Mouse (Mus musculus): Measurements from ENCODE around the gene Olfr1383. TPM values are rescaled to one million over a fixed set of nuclear protein-coding genes. Genes with fewer than 3 reads are reported as not detected.
"Not testable (repeated sequence)": the region's sequence is repeated elsewhere in the genome, so short reads cannot be mapped to it uniquely, and the experiment has no call there.

The Olfr1383 gene
- polyA plus RNA-seq (2016; fragmentation: Nextera tagmentation; extraction: Ambion mirVana) = not detected in 2 replicates

GRCm38 (mm10) chr11:49519348-49519747 is at the start of gene Olfr1383:
Olfr1383 (plus strand) TSS chr11:49519648.
- no peak within 1 kb of the TSS for H3K4me3 ChIP-seq (replicated peaks)
- no peak within 1 kb of the TSS for H3K9ac ChIP-seq
- H3K27ac ChIP-seq = no peak within 1 kb of the TSS
- no peaks in the 10 kb centered on the region for H3K36me3 ChIP-seq (replicated peaks)
- no peaks in the 10 kb centered on the region for H3K9me3 ChIP-seq
- no peaks in the 10 kb centered on the region for H3K4me1 ChIP-seq
- no peak within 1 kb of the TSS for H3K4me2 ChIP-seq
- H3K27me3 ChIP-seq = no peaks in the 10 kb centered on the region
- no peak for ATAC-seq (ENCODE audit: low FRiP score)

- H3K4me3 ChIP-seq (replicated peaks) = no peak overlapping the region
- H3K4me2 ChIP-seq = no peak overlapping the region
- no peak overlapping the region for H3K27ac ChIP-seq
- no peaks in the 10 kb centered on the region for H3K27me3 ChIP-seq
- H3K9me3 ChIP-seq = no peaks in the 10 kb centered on the region
- WGBS = 71% methylated on average over 4 of the region's 4 CpGs
- H3K36me3 ChIP-seq (replicated peaks) = no peaks in the 10 kb centered on the region
- no peaks in the 10 kb centered on the region for H3K4me1 ChIP-seq
- H3K9ac ChIP-seq = no peak overlapping the region
- ATAC-seq (ENCODE audit: low FRiP score) = no peak
Observed at GRCm38 (mm10) chr11:49485973-49486372, 33.5 kb upstream of the Olfr1383 start.

DNA sequence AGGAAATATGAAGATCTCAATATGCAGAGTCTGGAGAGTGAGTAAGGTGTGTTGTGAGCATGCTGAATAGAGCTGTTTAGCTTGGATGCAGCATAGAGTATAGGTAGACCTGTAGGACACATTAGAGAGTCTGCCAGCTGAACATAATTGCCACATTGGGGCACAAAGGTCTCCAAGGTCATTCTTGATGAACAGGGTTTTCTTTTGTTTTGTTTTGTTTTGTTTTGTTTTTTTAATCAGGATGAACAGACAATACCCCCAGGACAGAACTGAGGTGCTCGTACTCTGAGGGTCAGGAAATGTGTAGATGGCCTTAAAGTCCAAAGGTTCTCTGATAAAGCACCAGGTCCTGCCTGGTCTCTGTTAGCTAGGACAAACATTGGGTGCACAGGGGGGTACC is 30.7 kb upstream of the Olfr1383 start, which contains the start of gene Olfr1385:
Olfr1385 (plus strand) TSS at position 301 of the 400 bp plus-strand sequence.
- H3K4me1 ChIP-seq; H3K9ac ChIP-seq; H3K27me3 ChIP-seq; H3K9me3 ChIP-seq; ATAC-seq (ENCODE audit: low FRiP score); H3K4me3 ChIP-seq (replicated peaks); H3K4me2 ChIP-seq; H3K27ac ChIP-seq; H3K36me3 ChIP-seq (replicated peaks): not testable (repeated sequence)
- 72% methylated on average over 1 of the region's 1 CpGs for WGBS

DNA sequence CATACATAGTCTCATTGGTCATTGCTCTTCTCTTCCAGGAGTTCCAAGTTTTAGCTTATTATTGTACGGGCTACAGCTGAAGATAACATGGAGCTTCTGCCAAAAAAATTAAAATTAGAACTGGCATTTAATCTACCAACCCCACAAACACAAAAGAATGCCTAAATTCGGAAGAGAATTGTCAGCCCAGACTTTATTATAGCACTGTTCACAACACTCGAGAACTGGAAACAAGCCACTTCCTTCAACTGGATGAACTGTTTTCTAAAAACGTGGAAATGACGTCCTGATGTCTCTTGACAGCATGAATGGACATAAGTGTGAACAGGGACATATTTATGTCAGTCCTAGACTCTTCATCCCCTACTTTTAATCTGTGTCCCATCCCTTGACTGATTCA is 1.4 kb upstream of the Olfr1383 start:
- Histone ChIP-seq H3K4me1 (no peaks in the 10 kb centered on the region), H3K27ac (no peak overlapping the region), H3K9ac (no peak overlapping the region), H3K36me3 (replicated peaks) (no peaks in the 10 kb centered on the region), H3K4me2 (no peak overlapping the region), H3K9me3 (no peaks in the 10 kb centered on the region), H3K4me3 (replicated peaks) (no peak overlapping the region), H3K27me3 (no peaks in the 10 kb centered on the region)
- ATAC-seq (ENCODE audit: low FRiP score) = no peak
- WGBS = 84% methylated on average over 5 of the region's 5 CpGs

DNA sequence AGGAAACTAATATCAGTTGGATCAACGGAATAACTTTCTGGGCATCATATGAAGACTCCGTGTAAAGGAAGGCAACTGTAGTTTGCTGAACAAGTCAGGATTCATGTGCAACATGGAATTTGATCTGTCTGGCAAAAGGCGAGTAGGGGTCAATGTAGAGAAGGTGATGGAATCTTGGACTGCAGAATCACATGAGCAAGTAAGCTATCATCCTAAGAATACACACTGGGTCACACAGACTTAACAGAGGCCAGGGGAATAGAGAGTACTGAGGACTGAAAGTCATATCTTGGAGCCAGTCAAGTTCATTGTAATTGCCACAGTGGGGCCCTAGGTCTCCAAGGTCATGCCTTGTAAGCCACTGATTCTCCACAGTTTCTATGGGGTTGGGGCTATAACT is 8.5 kb downstream of the Olfr1383 start, which contains the start of gene Olfr1382:
Olfr1382 (plus strand) TSS at position 301 of the 400 bp plus-strand sequence.
- no peak for ATAC-seq (ENCODE audit: low FRiP score)
- 82% methylated on average over 3 of the region's 3 CpGs for whole genome bisulfite sequencing
- no peak within 1 kb of the TSS for H3K4me2 ChIP-seq
- no peak within 1 kb of the TSS for H3K9ac ChIP-seq
- no peaks in the 10 kb centered on the region for H3K9me3 ChIP-seq
- no peak within 1 kb of the TSS for H3K4me3 ChIP-seq (replicated peaks)
- H3K36me3 ChIP-seq (replicated peaks) = no peaks in the 10 kb centered on the region
- H3K27ac ChIP-seq = no peak within 1 kb of the TSS
- no peaks in the 10 kb centered on the region for H3K4me1 ChIP-seq
- H3K27me3 ChIP-seq = no peaks in the 10 kb centered on the region

DNA sequence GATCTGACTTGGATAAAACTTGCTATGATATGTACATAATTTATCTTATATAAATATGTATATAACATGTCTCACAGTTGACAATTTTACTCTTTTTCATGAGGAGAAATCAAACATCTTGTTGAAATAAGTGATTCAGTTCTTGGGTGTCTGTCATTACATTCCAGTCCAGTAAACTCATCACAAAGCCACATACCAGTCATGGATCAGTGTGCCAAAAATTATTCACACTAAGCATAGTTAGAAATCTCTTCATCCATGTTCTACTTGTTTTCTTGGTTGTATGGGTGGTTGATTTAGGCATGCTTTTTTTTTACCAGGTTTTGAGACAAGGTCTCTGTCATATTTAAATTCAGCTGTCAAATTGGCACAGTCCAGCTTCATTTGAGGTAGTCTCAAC is 13.3 kb downstream of the Olfr1383 start:
- no peak for ATAC-seq (ENCODE audit: low FRiP score)

DNA sequence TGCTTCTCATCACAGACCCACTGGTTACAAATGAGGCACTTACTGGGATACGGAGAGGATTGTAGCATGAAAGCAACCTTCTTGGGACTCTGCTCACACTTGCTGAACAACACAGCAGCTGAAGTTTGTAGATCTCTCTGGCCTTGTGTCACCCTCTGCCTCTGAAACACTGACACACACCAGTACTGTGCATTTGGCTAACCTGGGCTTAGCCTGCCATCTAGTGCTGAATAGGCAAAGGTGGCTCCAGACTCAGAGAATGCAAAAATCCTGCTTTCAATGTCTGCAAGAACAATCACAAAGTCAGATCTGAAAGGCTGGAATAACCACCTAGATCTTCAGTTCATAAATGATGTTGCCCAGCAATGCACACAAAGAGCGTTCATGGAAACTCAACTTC is 17.2 kb downstream of the Olfr1383 start:
- H3K36me3 ChIP-seq (replicated peaks); H3K27me3 ChIP-seq; H3K4me3 ChIP-seq (replicated peaks); H3K9ac ChIP-seq; ATAC-seq (ENCODE audit: low FRiP score); H3K27ac ChIP-seq; H3K9me3 ChIP-seq; H3K4me1 ChIP-seq; H3K4me2 ChIP-seq: not testable (repeated sequence)
- WGBS = 84% methylated on average over 2 of the region's 2 CpGs

More for the DNA sequence above, 13.3 kb downstream of the Olfr1383 start:
- no peak overlapping the region for H3K27ac ChIP-seq
- H3K27me3 ChIP-seq = no peaks in the 10 kb centered on the region
- H3K9ac ChIP-seq = no peak overlapping the region
- H3K9me3 ChIP-seq = no peaks in the 10 kb centered on the region
- H3K4me2 ChIP-seq = no peak overlapping the region
- H3K36me3 ChIP-seq (replicated peaks) = no peaks in the 10 kb centered on the region
- H3K4me3 ChIP-seq (replicated peaks) = no peak overlapping the region
- H3K4me1 ChIP-seq = no peaks in the 10 kb centered on the region

- not testable (repeated sequence) for H3K27ac ChIP-seq; H3K9ac ChIP-seq; H3K36me3 ChIP-seq (replicated peaks); H3K9me3 ChIP-seq; H3K4me1 ChIP-seq; H3K4me2 ChIP-seq; H3K27me3 ChIP-seq; H3K4me3 ChIP-seq (replicated peaks); ATAC-seq (ENCODE audit: low FRiP score)
- 69% methylated on average over 3 of the region's 3 CpGs for WGBS
Observed at GRCm38 (mm10) chr11:49543149-49543548, 23.7 kb downstream of the Olfr1383 start, which contains the start of gene Olfr1381. Olfr1381 (plus strand) TSS chr11:49543449.

DNA sequence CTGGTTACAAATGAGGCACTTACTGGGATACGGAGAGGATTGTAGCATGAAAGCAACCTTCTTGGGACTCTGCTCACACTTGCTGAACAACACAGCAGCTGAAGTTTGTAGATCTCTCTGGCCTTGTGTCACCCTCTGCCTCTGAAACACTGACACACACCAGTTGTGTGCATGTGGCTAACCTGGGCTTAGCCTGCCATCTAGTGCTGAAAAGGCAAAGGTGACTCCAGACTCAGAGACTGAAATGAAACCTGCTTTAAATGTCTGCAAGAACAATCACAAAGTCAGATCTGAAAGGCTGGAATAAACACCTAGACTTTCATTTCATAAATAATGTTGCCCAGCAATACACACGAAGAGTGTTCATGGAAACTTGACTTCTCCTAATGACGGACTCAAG is 34.6 kb downstream of the Olfr1383 start:
- H3K36me3 ChIP-seq (replicated peaks); H3K4me3 ChIP-seq (replicated peaks); H3K9me3 ChIP-seq; H3K27ac ChIP-seq; H3K4me1 ChIP-seq; H3K9ac ChIP-seq; ATAC-seq (ENCODE audit: low FRiP score); H3K27me3 ChIP-seq; H3K4me2 ChIP-seq: not testable (repeated sequence)
- 86% methylated on average over 3 of the region's 3 CpGs for WGBS

- ATAC-seq (ENCODE audit: low FRiP score); H3K4me3 ChIP-seq (replicated peaks); H3K9ac ChIP-seq; H3K27me3 ChIP-seq; H3K9me3 ChIP-seq; H3K4me2 ChIP-seq; H3K27ac ChIP-seq; H3K4me1 ChIP-seq; H3K36me3 ChIP-seq (replicated peaks): not testable (repeated sequence)
- 73% methylated on average over 5 of the region's 5 CpGs for WGBS
Observed at GRCm38 (mm10) chr11:49556578-49556977, 37.1 kb downstream of the Olfr1383 start, which contains the start of gene Olfr1380. Olfr1380 (plus strand) TSS chr11:49556878.

GRCm38 (mm10) chr11:49575054-49575453 is 55.6 kb downstream of the Olfr1383 start:
- not testable (repeated sequence) for H3K36me3 ChIP-seq (replicated peaks); H3K4me3 ChIP-seq (replicated peaks); H3K9ac ChIP-seq; H3K9me3 ChIP-seq; H3K4me1 ChIP-seq; H3K27ac ChIP-seq; H3K27me3 ChIP-seq; ATAC-seq (ENCODE audit: low FRiP score); H3K4me2 ChIP-seq
- 27% methylated on average over 2 of the region's 2 CpGs for WGBS

Data from forebrain, embryonic 12.5 days (tissue).